Mouse (Mus musculus): Measurements from ENCODE around the gene Sec14l1. TPM values are rescaled to one million over a fixed set of nuclear protein-coding genes. Genes with fewer than 3 reads are reported as not detected.

Gene Sec14l1
- polyA plus RNA-seq, 1 experiment from 2014 or later, result 47.3 TPM

GRCm38 (mm10) chr11:117176900-117177299 is 61.9 kb downstream of the Sec14l1 start:
- no peaks in the 10 kb centered on the region for H3K27me3 ChIP-seq
- no peak overlapping the region for H3K4me3 ChIP-seq
- H3K9ac ChIP-seq, result no peak overlapping the region
- peaks cover 13% of the 10 kb centered on the region for H3K9me3 ChIP-seq
- 68% methylated on average over 5 of the region's 5 CpGs for WGBS
- ATAC-seq (ENCODE audit: insufficient number of reproducible peaks, insufficient read depth, low FRiP score, low TSS enrichment, low read depth), result no peak
- H3K4me1 ChIP-seq, result peaks cover 33% of the 10 kb centered on the region
- no peaks in the 10 kb centered on the region for H3K36me3 ChIP-seq
- H3K4me2 ChIP-seq, result no peak overlapping the region
- H3K27ac ChIP-seq, result no peak overlapping the region

DNA sequence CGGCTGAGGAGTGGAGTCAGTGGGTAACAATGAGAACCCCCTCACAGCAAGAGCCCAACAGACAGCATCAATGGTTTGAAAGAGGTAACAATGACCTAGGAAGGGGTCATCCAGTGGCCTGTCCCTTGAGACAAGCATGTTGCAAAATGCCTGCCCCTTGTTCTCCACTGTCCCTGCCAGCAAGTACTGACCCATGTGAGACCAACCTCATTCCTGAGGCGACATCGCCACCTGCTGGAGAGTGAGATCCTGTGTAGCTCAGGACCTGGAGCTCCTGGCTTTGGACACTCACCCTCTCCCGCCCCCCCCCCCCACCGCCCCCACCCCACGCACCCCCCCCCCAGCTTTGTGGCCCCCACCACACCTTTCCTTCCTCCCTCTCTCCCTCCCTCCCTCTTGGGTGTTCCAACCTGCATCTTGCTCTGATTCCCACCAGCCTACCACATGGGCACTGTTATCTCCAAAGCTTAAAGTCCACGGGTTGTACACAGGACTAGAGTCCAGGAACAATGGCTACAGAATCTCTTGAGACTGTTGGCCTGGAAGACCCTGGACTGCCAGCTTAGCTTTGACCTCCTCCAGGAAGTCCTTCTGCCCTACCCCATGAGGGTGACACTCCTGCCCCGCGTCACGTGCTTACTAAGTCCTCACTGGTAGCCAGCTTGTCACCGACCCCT is 62.5 kb downstream of the Sec14l1 start:
- H3K27me3 ChIP-seq, result no peaks in the 10 kb centered on the region
- no peak overlapping the region for H3K9ac ChIP-seq
- H3K4me1 ChIP-seq, result peaks cover 33% of the 10 kb centered on the region
- no peak overlapping the region for H3K4me3 ChIP-seq
- ATAC-seq (ENCODE audit: insufficient number of reproducible peaks, insufficient read depth, low FRiP score, low TSS enrichment, low read depth), result no peak
- no peak overlapping the region for H3K27ac ChIP-seq
- H3K9me3 ChIP-seq, result peaks cover 19% of the 10 kb centered on the region
- H3K4me2 ChIP-seq, result no peak overlapping the region
- 51% methylated on average over 9 of the region's 11 CpGs for WGBS
- H3K36me3 ChIP-seq, result no peaks in the 10 kb centered on the region

DNA sequence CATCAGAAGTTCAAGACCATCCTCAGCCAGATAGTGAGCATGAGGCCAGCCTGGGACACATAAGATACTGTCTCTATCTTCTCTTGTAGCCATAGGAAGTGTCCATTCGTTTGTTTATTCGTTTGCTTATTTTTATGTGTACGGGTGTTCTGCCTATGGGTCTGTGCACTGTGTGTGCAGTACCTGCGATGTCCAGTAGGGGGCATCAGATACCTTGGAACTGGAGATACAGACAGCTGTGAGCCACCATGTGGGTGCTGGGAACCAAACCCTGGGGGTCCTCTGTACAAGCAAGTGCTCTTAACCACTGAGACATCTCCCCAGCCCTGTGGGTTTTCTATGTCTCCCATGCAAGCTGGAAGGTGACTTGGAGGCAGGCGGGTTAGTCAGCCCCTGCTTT is 64.9 kb downstream of the Sec14l1 start:
- no peak overlapping the region for H3K4me3 ChIP-seq
- no peaks in the 10 kb centered on the region for H3K36me3 ChIP-seq
- H3K4me2 ChIP-seq, result no peak overlapping the region
- no peaks in the 10 kb centered on the region for H3K27me3 ChIP-seq
- 86% methylated on average over 5 of the region's 5 CpGs for WGBS
- H3K9me3 ChIP-seq, result peaks cover 19% of the 10 kb centered on the region
- no peak overlapping the region for H3K27ac ChIP-seq
- H3K4me1 ChIP-seq, result peaks cover 34% of the 10 kb centered on the region
- ATAC-seq (ENCODE audit: insufficient number of reproducible peaks, insufficient read depth, low FRiP score, low TSS enrichment, low read depth), result no peak
- H3K9ac ChIP-seq, result no peak overlapping the region

DNA sequence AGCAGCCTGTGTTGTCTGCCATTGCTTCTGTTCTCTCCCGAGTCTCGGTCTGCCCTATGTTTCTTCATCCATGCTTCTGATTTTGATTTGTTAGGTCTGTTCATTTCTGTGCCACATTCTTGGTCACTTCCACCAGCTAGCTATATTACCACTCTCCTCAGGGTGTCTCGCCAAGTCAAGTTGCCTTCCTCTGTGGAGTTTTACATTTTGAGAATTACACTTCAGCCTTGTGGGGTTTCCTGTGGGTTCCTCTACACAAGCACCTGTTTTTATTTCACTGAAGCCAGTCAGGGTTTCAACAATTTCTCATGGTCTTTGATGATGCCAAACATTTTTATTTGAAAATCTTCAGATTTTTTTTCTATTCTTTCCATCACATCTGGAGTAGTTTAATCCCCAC is 67.8 kb downstream of the Sec14l1 start:
- Histone ChIP-seq H3K4me1 (peaks cover 22% of the 10 kb centered on the region), H3K9ac (no peak overlapping the region), H3K9me3 (peaks cover 19% of the 10 kb centered on the region), H3K27me3 (no peaks in the 10 kb centered on the region), H3K27ac (peak overlapping the region; percentile 45), H3K4me3 (no peak overlapping the region), H3K36me3 (no peaks in the 10 kb centered on the region), H3K4me2 (no peak overlapping the region)
- no peak for ATAC-seq (ENCODE audit: insufficient number of reproducible peaks, insufficient read depth, low FRiP score, low TSS enrichment, low read depth)
- 37% methylated on average over 3 of the region's 3 CpGs for WGBS

- H3K9me3 ChIP-seq, result peaks cover 19% of the 10 kb centered on the region
- no peak for ATAC-seq (ENCODE audit: insufficient number of reproducible peaks, insufficient read depth, low FRiP score, low TSS enrichment, low read depth)
- WGBS, result 46% methylated on average over 3 of the region's 3 CpGs
- no peak overlapping the region for H3K9ac ChIP-seq
- peaks cover 22% of the 10 kb centered on the region for H3K4me1 ChIP-seq
- peak overlapping the region; percentile 39 for H3K27ac ChIP-seq
- no peak overlapping the region for H3K4me3 ChIP-seq
- H3K4me2 ChIP-seq, result no peak overlapping the region
- no peaks in the 10 kb centered on the region for H3K27me3 ChIP-seq
- no peaks in the 10 kb centered on the region for H3K36me3 ChIP-seq
Observed at GRCm38 (mm10) chr11:117183299-117183698, 68.3 kb downstream of the Sec14l1 start.

- H3K27ac ChIP-seq, result 0 out of 2 replicates have a peak overlapping the region, but pooled peaks have one; percentile 39
- no peak overlapping the region for H3K9ac ChIP-seq
- ATAC-seq (ENCODE audit: insufficient number of reproducible peaks, insufficient read depth, low FRiP score, low TSS enrichment, low read depth), result no peak
- peaks cover 19% of the 10 kb centered on the region for H3K9me3 ChIP-seq
- no peaks in the 10 kb centered on the region for H3K36me3 ChIP-seq
- no peak overlapping the region for H3K4me2 ChIP-seq
- 86% methylated on average over 5 of the region's 5 CpGs for WGBS
- no peaks in the 10 kb centered on the region for H3K27me3 ChIP-seq
- H3K4me1 ChIP-seq, result peaks cover 22% of the 10 kb centered on the region
- no peak overlapping the region for H3K4me3 ChIP-seq
Observed at GRCm38 (mm10) chr11:117183841-117184240, 68.9 kb downstream of the Sec14l1 start.

DNA sequence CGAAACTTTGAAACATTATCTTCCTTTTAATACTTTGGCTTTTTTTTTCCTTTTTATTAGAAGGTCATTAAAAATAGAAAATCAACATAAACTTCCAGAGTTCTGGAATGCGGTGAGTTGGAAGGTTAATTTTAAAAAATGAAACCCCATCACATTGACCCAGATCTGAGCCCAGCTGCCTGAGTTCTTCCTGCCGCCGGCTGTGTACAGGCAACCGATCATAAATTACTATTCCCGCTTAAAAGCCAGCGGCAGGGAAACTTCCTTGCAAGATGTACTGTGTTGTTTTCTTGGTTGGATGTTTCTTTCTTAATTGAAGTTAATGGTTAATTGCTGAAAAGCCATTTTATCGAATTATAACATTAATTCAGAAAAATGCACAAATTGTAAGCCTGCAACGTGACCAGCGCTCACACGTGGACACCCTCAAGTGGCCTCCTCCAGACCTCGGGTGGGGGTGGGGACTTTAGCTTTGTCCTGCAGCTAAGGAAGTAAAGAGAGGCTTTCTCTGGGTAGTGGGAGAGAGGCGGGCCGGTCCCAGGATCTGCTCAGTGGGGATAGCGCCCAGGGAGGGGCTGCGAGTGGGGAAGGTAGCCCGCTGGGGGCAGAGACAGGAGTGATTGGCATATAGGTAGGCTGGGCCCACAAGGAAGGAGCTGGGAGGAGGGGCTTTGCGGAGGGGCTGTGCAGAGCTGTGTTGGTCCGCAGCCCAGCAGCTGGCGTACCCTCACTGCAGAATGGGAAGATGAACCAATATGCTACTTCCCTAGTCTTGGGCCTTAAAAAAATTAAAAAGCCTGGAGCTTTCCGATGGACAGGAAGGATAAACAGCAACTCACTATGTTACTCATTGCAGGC is 70.3 kb downstream of the Sec14l1 start:
- Histone ChIP-seq H3K4me1 (peaks cover 22% of the 10 kb centered on the region), H3K9ac (no peak overlapping the region), H3K4me2 (peak overlapping the region; percentile 3; the same call in 1 of the 2 replicates), H3K9me3 (peaks cover 15% of the 10 kb centered on the region), H3K4me3 (no peak overlapping the region), H3K36me3 (no peaks in the 10 kb centered on the region), H3K27ac (peak overlapping the region; percentile 65; the same call in 1 of the 2 replicates), H3K27me3 (no peaks in the 10 kb centered on the region)
- no peak for ATAC-seq (ENCODE audit: insufficient number of reproducible peaks, insufficient read depth, low FRiP score, low TSS enrichment, low read depth)
- 51% methylated on average over 21 of the region's 21 CpGs for WGBS

GRCm38 (mm10) chr11:117191524-117191923 is 76.6 kb downstream of the Sec14l1 start:
- Histone ChIP-seq H3K4me2 (no peak overlapping the region), H3K36me3 (no peaks in the 10 kb centered on the region), H3K4me3 (no peak overlapping the region), H3K4me1 (peaks cover 4% of the 10 kb centered on the region; the same call in 1 of the 2 replicates), H3K9me3 (no peaks in the 10 kb centered on the region), H3K27ac (no peak overlapping the region), H3K27me3 (no peaks in the 10 kb centered on the region), H3K9ac (no peak overlapping the region)
- ATAC-seq (ENCODE audit: insufficient number of reproducible peaks, insufficient read depth, low FRiP score, low TSS enrichment, low read depth), result no peak
- WGBS, result 54% methylated on average over 5 of the region's 5 CpGs

- no peak for ATAC-seq (ENCODE audit: insufficient number of reproducible peaks, insufficient read depth, low FRiP score, low TSS enrichment, low read depth)
- WGBS, result 70% methylated on average over 11 of the region's 11 CpGs
Observed at GRCm38 (mm10) chr11:117194475-117194937, 79.5 kb downstream of the Sec14l1 start.

GRCm38 (mm10) chr11:117195616-117196015 is 80.6 kb downstream of the Sec14l1 start:
- Histone ChIP-seq H3K36me3 (no peaks in the 10 kb centered on the region), H3K27ac (no peak overlapping the region), H3K4me2 (no peak overlapping the region), H3K4me1 (peaks cover 19% of the 10 kb centered on the region), H3K9me3 (no peaks in the 10 kb centered on the region), H3K9ac (no peak overlapping the region), H3K27me3 (peaks cover 31% of the 10 kb centered on the region), H3K4me3 (no peak overlapping the region)
- ATAC-seq (ENCODE audit: insufficient number of reproducible peaks, insufficient read depth, low FRiP score, low TSS enrichment, low read depth), result no peak
- WGBS, result 90% methylated on average over 6 of the region's 6 CpGs

More at GRCm38 (mm10) chr11:117194475-117194937, 79.5 kb downstream of the Sec14l1 start:
- peaks cover 9% of the 10 kb centered on the region for H3K4me1 ChIP-seq
- no peak overlapping the region for H3K4me3 ChIP-seq
- H3K27ac ChIP-seq, result no peak overlapping the region
- no peaks in the 10 kb centered on the region for H3K36me3 ChIP-seq
- H3K9me3 ChIP-seq, result no peaks in the 10 kb centered on the region
- H3K27me3 ChIP-seq, result peaks cover 20% of the 10 kb centered on the region
- H3K4me2 ChIP-seq, result no peak overlapping the region
- no peak overlapping the region for H3K9ac ChIP-seq

DNA sequence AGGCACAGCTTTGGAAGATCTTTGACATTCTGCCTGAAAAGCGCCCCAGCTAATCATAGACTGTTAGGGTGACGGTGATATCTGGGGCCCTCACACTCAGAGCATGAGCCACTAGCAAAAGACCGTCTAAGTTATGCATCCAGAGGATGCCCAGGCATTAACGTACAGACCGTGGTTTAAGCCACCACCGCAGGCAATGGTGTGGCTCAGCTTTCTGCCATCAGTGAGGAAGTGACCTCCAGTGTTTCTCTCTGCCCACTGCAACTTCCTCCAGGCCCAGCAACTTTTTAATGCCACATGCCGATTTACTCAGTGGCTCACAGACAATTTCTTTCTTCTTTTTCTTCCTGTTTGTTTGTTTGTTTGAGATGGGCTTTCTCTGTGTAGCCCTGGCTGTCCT is 81.7 kb downstream of the Sec14l1 start:
- Histone ChIP-seq H3K27ac (no peak overlapping the region), H3K27me3 (peaks cover 39% of the 10 kb centered on the region), H3K36me3 (no peaks in the 10 kb centered on the region), H3K9ac (no peak overlapping the region), H3K4me3 (no peak overlapping the region), H3K4me1 (peaks cover 29% of the 10 kb centered on the region), H3K9me3 (no peaks in the 10 kb centered on the region), H3K4me2 (no peak overlapping the region)
- 86% methylated on average over 7 of the region's 7 CpGs for WGBS
- no peak for ATAC-seq (ENCODE audit: insufficient number of reproducible peaks, insufficient read depth, low FRiP score, low TSS enrichment, low read depth)

Measured in embryonic facial prominence, embryonic 13.5 days (tissue).